Mouse (Mus musculus): ENCODE results near the gene Slit1. TPM values are rescaled to one million over a fixed set of nuclear protein-coding genes. Genes with fewer than 3 reads are reported as not detected.
A peak's percentile ranks its signal among the peaks of the same experiment; 100 is the strongest.

The Slit1 gene
- polyA plus RNA-seq, 1 experiment from 2014 or later = 0.87 TPM

DNA sequence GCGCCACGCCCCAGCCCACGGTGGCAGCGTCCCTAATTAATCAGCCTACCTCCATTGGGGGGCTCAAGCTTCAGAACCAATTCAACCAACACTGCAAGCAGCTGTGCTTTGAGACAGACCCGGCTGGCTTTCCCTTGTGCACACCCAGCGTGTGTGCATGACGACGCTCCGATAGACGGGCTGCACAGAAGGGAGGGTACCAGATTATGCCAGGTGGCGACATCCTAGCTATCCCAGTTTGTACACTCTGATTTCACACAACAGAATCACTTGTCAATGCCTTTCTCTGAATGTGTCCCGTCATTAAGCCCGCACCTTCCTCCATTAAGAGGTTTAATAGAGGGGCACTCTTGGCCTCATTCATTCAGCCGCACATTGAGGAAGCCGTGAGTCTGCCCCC lies 11.3 kb upstream of the Slit1 start:
- Histone ChIP-seq H3K36me3 (no peaks in the 10 kb centered on the region), H3K9me3 (no peaks in the 10 kb centered on the region)

DNA sequence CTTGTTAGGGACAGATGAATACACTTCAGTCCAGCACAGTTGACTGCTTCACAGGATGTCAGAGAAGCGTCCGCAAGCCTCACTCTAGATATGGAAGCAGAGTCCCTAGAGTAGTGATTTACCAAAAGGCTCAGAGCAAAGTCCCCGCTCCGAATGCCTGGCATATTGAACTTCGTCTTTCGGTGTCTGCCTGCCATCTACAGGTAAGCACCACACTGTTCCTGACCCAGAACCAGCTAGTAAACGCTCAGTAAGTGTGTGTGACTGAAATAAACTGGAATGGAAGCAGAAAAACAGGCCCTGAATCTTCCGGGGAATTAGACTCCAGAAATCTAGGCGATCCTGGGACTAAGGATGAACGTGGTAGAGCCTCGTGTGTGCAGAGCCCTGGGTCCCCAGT lies 8.4 kb upstream of the Slit1 start:
- no peak for DNase-seq (ENCODE audit: low spot score)
- WGBS = 67% methylated on average over 11 of the region's 11 CpGs

More for the DNA sequence above, 11.3 kb upstream of the Slit1 start:
- no peak overlapping the region for H3K4me3 ChIP-seq
- no peak overlapping the region for H3K27ac ChIP-seq
- peaks cover 12% of the 10 kb centered on the region for H3K4me1 ChIP-seq
- WGBS = 82% methylated on average over 15 of the region's 15 CpGs
- no peak for DNase-seq (ENCODE audit: low spot score)
- peaks cover 41% of the 10 kb centered on the region for H3K27me3 ChIP-seq (ENCODE audit: insufficient read depth, poor library complexity, severe bottlenecking)

DNA sequence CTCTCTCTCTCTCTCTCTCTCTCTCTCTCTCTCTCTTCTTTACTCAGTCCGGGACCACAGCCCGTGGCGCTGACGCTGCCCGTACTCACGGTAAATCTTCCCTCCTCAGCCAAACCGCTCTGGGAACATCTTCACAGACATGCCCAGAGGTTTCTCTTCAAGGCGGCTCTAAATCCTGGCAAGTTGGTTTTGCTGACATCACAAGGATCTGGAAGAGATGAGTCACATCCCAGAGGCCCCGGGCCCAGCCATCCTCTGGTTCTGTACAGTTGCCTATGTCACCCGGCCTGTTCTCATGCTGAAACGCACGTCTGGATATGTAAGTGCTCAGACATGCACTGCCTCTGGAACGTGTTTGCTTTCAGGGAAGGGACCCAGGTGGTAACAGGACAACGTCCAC lies 4.0 kb upstream of the Slit1 start:
- WGBS = 83% methylated on average over 14 of the region's 14 CpGs
- H3K4me3 ChIP-seq = no peak overlapping the region
- H3K27ac ChIP-seq = no peak overlapping the region
- no peaks in the 10 kb centered on the region for H3K9me3 ChIP-seq
- no peak for DNase-seq (ENCODE audit: low spot score)
- H3K36me3 ChIP-seq = no peaks in the 10 kb centered on the region
- peaks cover 43% of the 10 kb centered on the region for H3K4me1 ChIP-seq
- H3K27me3 ChIP-seq (ENCODE audit: insufficient read depth, poor library complexity, severe bottlenecking) = peaks cover 87% of the 10 kb centered on the region

More for the DNA sequence above, 8.4 kb upstream of the Slit1 start:
- H3K9me3 ChIP-seq = no peaks in the 10 kb centered on the region
- peaks cover 65% of the 10 kb centered on the region for H3K27me3 ChIP-seq (ENCODE audit: insufficient read depth, poor library complexity, severe bottlenecking)
- peaks cover 12% of the 10 kb centered on the region for H3K4me1 ChIP-seq
- H3K4me3 ChIP-seq = no peak overlapping the region
- no peak overlapping the region for H3K27ac ChIP-seq
- no peaks in the 10 kb centered on the region for H3K36me3 ChIP-seq

DNA sequence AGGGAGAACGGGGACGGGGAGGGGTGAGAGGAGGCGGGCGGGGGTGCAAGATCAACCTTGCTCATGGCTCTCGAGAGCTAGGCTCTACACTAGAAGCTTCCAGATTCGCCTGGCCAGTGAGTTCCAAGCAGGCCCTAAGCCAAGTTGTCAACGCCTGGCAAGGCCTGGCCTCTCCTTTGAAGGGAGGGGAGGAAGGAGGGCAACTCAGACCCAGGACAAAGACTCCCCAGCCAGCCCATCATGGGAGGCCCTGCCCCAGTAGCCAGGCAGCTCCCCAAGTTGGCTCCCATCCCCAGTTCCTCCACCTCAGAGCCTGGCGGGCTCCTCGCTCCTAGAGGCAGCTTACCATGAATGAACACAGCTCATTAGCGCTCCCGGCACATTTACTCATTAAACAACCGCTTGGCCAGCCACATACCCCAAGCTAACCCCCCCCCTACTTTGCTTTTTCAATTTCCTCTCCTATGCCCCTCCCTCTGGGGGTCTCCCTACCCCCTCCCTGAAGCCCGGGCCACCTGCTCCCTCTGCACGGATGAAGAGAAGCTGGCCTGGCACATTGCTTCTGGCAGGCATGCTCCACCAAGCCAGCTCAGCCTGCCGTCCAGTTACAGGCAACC lies 2.6 kb upstream of the Slit1 start:
- Histone ChIP-seq H3K27me3 (ENCODE audit: insufficient read depth, poor library complexity, severe bottlenecking) (peaks cover 92% of the 10 kb centered on the region), H3K27ac (no peak overlapping the region)

DNA sequence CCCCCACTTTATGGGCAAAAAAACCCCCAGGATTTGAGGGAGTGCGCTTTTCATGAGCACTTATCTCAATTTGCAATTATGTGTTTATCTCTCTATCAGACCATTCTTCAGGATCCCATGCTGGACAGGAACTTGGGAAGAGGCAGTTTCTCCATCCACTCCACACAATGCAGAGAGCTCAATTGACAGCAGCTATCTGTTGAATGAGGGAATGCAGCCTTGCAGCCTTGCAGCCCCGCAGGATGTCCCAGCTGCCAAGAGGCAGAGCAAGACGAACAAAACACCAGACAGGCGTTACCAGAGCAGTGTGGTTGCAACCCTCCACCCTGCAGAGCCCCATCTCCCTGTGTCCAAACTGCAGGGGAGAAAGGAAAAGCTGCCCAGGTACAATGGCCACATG lies 4.6 kb downstream of the Slit1 start:
- H3K27me3 ChIP-seq (ENCODE audit: insufficient read depth, poor library complexity, severe bottlenecking) = peaks cover 94% of the 10 kb centered on the region
- no peak overlapping the region for H3K27ac ChIP-seq
- no peaks in the 10 kb centered on the region for H3K9me3 ChIP-seq
- H3K36me3 ChIP-seq = no peaks in the 10 kb centered on the region
- WGBS = 2% methylated on average over 4 of the region's 4 CpGs
- no peak overlapping the region for H3K4me3 ChIP-seq
- no peak for DNase-seq (ENCODE audit: low spot score)
- peaks cover 36% of the 10 kb centered on the region for H3K4me1 ChIP-seq

More for the DNA sequence above, 2.6 kb upstream of the Slit1 start:
- DNase-seq (ENCODE audit: low spot score) = no peak
- whole genome bisulfite sequencing = 43% methylated on average over 15 of the region's 15 CpGs
- peaks cover 35% of the 10 kb centered on the region for H3K4me1 ChIP-seq
- H3K9me3 ChIP-seq = no peaks in the 10 kb centered on the region
- H3K36me3 ChIP-seq = no peaks in the 10 kb centered on the region
- no peak overlapping the region for H3K4me3 ChIP-seq

DNA sequence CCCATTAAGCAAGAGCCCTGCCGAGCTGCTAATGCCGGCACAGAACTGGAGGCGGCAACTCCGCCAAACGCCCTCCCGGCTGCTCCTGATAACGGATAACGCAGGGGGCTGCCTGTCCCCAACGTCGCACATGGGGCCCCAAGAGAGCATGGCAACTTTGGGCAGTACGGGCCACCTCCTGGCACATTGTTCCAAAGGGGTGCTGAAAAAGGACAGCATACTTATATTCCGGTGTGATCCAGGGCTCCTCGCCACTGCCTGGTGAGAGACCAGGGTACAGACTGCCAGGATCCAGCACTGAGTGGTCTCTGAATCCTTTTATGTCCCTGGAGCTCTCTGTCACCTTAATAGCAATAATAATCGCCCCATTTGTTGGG lies 5.0 kb downstream of the Slit1 start:
- H3K27ac ChIP-seq = no peak overlapping the region
- peaks cover 31% of the 10 kb centered on the region for H3K4me1 ChIP-seq

DNA sequence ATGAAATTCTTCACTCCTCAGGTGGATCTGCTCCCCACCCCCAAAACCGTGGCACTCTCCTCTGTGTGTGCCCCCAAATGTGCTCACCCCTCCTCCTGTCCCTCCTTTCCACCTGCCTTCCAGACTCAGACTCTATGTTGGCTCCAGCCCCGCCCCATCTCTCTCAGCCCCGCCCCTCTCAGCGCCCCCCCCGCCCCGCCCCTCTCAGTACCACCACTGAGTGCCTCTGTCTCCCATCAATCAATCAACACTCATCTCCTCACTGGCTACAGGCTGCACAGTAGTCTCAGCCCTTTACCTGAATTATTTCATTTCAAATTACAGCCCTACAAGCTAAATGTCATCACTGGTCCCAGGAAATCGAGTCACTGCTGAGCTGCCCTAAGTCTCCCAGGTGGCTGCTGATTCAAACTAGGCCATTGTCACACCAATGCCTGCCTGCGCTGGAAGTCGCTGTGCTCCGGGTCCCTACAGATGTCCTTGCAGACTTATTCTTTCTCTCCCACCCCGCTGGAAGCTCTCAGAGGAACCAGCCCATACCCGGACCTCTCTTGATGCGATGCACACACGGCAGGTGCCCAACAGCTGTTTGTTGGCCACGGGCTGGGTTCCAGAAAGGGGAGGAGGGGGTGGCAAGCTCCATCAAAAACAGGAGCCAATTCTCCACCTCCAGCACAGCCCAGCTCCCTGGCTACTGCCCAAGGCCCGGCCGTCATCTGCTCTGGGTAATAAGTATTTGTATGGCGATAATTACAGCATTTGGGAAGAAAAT lies 5.6 kb downstream of the Slit1 start:
- H3K27me3 ChIP-seq (ENCODE audit: insufficient read depth, poor library complexity, severe bottlenecking) = peaks cover 90% of the 10 kb centered on the region
- 1% methylated on average over 17 of the region's 18 CpGs for WGBS
- peaks cover 25% of the 10 kb centered on the region for H3K4me1 ChIP-seq
- no peaks in the 10 kb centered on the region for H3K9me3 ChIP-seq
- peak overlapping the region; percentile 46 for H3K4me3 ChIP-seq
- no peak for DNase-seq (ENCODE audit: low spot score)
- H3K36me3 ChIP-seq = no peaks in the 10 kb centered on the region
- H3K27ac ChIP-seq = no peak overlapping the region

More for the DNA sequence above, 5.0 kb downstream of the Slit1 start:
- no peak for DNase-seq (ENCODE audit: low spot score)
- Histone ChIP-seq H3K4me3 (peak overlapping the region; percentile 46), H3K9me3 (no peaks in the 10 kb centered on the region), H3K27me3 (ENCODE audit: insufficient read depth, poor library complexity, severe bottlenecking) (peaks cover 94% of the 10 kb centered on the region), H3K36me3 (no peaks in the 10 kb centered on the region)
- 5% methylated on average over 14 of the region's 14 CpGs for WGBS

DNA sequence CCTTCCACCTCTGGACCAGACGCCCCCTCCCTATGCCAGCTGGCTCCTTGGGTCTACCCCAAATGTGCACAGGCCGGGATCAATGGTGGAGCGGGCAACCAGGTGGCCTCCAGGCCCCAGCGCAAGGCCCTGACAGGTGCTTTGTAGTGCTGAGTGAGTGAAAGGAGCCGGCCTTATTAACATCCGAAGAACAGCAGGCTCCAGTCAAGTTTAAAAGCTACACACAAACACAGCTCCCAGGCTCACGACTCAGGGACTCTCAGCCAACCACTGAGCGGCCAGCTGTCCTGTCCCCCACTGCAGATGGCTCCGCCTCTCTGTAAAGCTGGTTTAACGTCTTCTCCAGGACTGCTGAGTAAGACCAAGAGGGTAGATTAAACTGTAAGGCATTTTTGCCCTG lies 8.8 kb downstream of the Slit1 start:
- no peaks in the 10 kb centered on the region for H3K36me3 ChIP-seq
- no peak for DNase-seq (ENCODE audit: low spot score)
- H3K4me1 ChIP-seq = peaks cover 20% of the 10 kb centered on the region
- H3K4me3 ChIP-seq = no peak overlapping the region
- H3K27ac ChIP-seq = no peak overlapping the region
- peaks cover 60% of the 10 kb centered on the region for H3K27me3 ChIP-seq (ENCODE audit: insufficient read depth, poor library complexity, severe bottlenecking)
- WGBS = 19% methylated on average over 10 of the region's 10 CpGs
- H3K9me3 ChIP-seq = no peaks in the 10 kb centered on the region

DNA sequence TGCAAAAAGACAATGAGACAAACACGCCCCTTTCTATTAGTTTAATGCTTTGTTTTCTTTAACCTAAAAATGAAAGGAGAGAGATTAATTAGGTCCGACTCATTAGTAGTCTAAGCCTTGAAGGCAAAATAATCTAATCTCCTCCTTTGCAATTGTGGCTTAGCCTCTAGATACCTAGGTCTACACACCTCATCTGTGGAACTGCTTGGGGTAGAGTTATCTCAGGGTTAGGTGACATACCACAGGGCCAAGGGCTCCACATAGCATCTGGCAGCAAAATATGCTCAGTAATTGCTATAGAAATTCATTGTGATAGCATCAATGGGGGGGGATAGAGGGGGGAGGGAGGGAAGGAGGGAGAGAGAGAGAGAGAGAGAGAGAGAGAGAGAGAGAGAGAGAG lies 18.0 kb downstream of the Slit1 start:
- H3K4me3 ChIP-seq = no peak overlapping the region
- 58% methylated on average over 2 of the region's 2 CpGs for WGBS
- DNase-seq (ENCODE audit: low spot score) = no peak
- no peak overlapping the region for H3K27ac ChIP-seq
- H3K4me1 ChIP-seq = peaks cover 14% of the 10 kb centered on the region
- H3K36me3 ChIP-seq = no peaks in the 10 kb centered on the region
- peaks cover 18% of the 10 kb centered on the region for H3K27me3 ChIP-seq (ENCODE audit: insufficient read depth, poor library complexity, severe bottlenecking)
- H3K9me3 ChIP-seq = no peaks in the 10 kb centered on the region

DNA sequence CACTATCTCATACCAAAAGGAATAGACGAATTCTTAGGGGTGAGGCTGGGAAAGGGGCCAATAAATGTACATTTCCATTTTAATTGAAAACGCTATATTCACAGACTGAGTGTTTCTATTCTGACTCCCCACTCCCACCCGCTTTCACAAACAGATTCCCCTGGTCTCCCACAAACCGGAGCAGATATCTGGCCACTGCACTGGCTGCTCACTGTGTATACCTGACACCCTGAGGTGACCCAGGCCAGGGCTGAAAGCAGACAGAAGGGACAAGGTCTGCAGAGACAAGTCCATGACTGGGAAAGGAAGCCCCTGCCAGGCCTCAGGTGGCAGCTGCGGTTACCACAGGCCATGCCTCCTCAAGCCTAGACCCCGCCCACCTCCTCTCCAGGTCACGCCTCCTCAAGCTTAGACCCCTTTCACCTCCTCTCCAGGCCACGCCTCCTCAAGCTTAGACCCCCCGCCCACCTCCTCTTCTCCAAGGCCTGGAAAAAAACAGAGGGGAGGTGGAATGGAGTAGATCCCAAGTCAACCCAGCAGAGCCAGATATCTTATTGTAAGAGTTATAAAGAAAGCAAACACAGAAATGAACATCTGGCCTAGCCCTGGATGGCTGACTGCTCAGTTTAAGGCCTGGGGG lies 18.5 kb downstream of the Slit1 start:
- peaks cover 14% of the 10 kb centered on the region for H3K4me1 ChIP-seq
- no peak overlapping the region for H3K4me3 ChIP-seq
- H3K27me3 ChIP-seq (ENCODE audit: insufficient read depth, poor library complexity, severe bottlenecking) = peaks cover 18% of the 10 kb centered on the region
- DNase-seq (ENCODE audit: low spot score) = no peak
- H3K36me3 ChIP-seq = no peaks in the 10 kb centered on the region
- 39% methylated on average over 9 of the region's 9 CpGs for WGBS
- H3K27ac ChIP-seq = no peak overlapping the region
- no peaks in the 10 kb centered on the region for H3K9me3 ChIP-seq

DNA sequence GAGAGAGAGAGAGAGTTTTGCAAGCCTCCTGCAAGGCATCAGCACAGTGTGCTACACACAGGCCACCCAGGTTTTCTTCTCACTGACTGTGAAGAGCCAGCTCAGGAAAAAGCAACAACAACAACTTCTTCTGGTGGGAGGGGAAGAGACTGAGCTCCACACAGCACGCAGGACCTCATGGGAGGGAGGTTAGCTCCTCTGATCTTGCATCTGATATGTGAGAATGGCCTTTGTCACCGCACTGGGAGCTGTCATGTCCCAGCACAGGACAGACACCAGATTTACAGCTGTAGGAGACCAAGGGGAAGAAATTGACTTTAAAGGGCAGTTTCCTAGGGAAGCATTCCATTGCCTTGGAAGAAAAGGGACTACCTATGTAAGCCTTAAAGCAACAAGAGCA lies 20.1 kb downstream of the Slit1 start:
- Histone ChIP-seq H3K4me3 (no peak overlapping the region), H3K27ac (0 out of 2 replicates have a peak overlapping the region, but pooled peaks have one; percentile 16), H3K27me3 (ENCODE audit: insufficient read depth, poor library complexity, severe bottlenecking) (peaks cover 17% of the 10 kb centered on the region), H3K36me3 (no peaks in the 10 kb centered on the region), H3K9me3 (no peaks in the 10 kb centered on the region), H3K4me1 (peaks cover 17% of the 10 kb centered on the region)
- no peak for DNase-seq (ENCODE audit: low spot score)
- 6% methylated on average over 2 of the region's 2 CpGs for WGBS

DNA sequence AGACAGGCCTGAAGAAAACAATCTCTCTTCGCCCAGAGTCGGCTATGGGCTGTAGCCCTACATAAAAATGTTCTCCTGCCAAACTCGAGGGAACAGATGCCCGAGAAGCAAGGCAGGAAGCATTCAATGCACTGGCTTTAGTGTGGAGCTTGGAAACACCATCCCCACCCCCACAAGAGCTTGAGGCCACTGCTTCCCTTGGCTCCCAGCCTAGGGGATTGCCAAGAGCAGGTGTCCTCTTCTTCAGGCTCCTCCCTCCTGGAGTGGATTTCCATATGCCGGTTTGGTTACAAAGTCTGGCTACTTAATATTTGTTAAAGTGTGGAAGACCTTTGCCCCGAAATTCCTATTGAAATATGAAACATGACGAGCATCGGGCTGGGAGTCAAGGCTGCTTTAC lies 24.0 kb downstream of the Slit1 start:
- peaks cover 33% of the 10 kb centered on the region for H3K4me1 ChIP-seq
- H3K36me3 ChIP-seq = no peaks in the 10 kb centered on the region
- no peak for DNase-seq (ENCODE audit: low spot score)
- H3K4me3 ChIP-seq = no peak overlapping the region
- peaks cover 30% of the 10 kb centered on the region for H3K27me3 ChIP-seq (ENCODE audit: insufficient read depth, poor library complexity, severe bottlenecking)
- H3K27ac ChIP-seq = no peak overlapping the region
- 83% methylated on average over 8 of the region's 8 CpGs for WGBS
- no peaks in the 10 kb centered on the region for H3K9me3 ChIP-seq

Measured in heart, embryonic 10.5 days (tissue).